Mouse (Mus musculus) liver, embryonic 12.5 days (tissue): ENCODE data around the gene Tmem62. TPM values are rescaled to one million over a fixed set of nuclear protein-coding genes. Genes with fewer than 3 reads are reported as not detected.

Experiments used
- ATAC-seq: fragments of 200-750 bp; cut with Nextera tagmentation; 2 replicates; pipeline ENCODE4 v1.8.0; 2017; ENCODE audit warnings: moderate number of reproducible peaks, mild to moderate bottlenecking, moderate library complexity
- H3K27ac ChIP-seq: fragments of 300-500 bp; sonication (generic); 2 replicates; pipeline ENCODE4 v1.5.1; 2016; ENCODE audit warnings: mild to moderate bottlenecking
- H3K27me3 ChIP-seq: fragments of 300-500 bp; sonication (generic); replicated peaks from 2 replicates; pipeline ENCODE4 v1.6.1; 2016; ENCODE audit warnings: mild to moderate bottlenecking, moderate library complexity
- H3K36me3 ChIP-seq: fragments of 300-500 bp; sonication (generic); 2 replicates; pipeline ENCODE4 v1.6.1; 2016; ENCODE audit warnings: mild to moderate bottlenecking, moderate library complexity
- H3K4me1 ChIP-seq: fragments of 300-500 bp; sonication (generic); 2 replicates; pipeline ENCODE4 v1.6.1; 2016
- H3K4me2 ChIP-seq: fragments of 300-500 bp; sonication (generic); 2 replicates; pipeline ENCODE4 v1.6.1; 2016; ENCODE audit warnings: mild to moderate bottlenecking, moderate library complexity
- H3K4me3 ChIP-seq: fragments of 300-500 bp; sonication (generic); 2 replicates; pipeline ENCODE4 v1.5.1; 2016; ENCODE audit warnings: mild to moderate bottlenecking, moderate library complexity
- H3K9ac ChIP-seq: fragments of 300-500 bp; sonication (generic); 2 replicates; pipeline ENCODE4 v1.6.1; 2016; ENCODE audit warnings: mild to moderate bottlenecking, moderate library complexity
- H3K9me3 ChIP-seq: fragments of 300-500 bp; sonication (generic); replicated peaks from 2 replicates; pipeline ENCODE4 v1.6.1; 2016; ENCODE audit warnings: mild to moderate bottlenecking, moderate library complexity
- WGBS: fragments of 180-500 bp; shearing (Covaris S2); methylation state at CpG from one replicate; pipeline ENCODE4 v1.1.7; 2016; ENCODE audit not compliant: insufficient replicate concordance; 5-methylcytosine and 5-hydroxymethylcytosine counted together
- polyA plus RNA-seq: library from polyadenylated mRNA; unstranded; fragments of >200 nt; fragmentation: Nextera tagmentation; extraction: Ambion mirVana; gene quantifications from 2 replicates; pipeline ENCODE4 v1.2.1, GENCODE M21; 2016

Gene Tmem62
- polyA plus RNA-seq, 1 experiment from 2014 or later, result 3.6 TPM

- Histone ChIP-seq H3K9me3 (no peaks in the 10 kb centered on the region), H3K27ac (no peak overlapping the region), H3K36me3 (no peaks in the 10 kb centered on the region), H3K4me2 (no peak overlapping the region), H3K9ac (no peak overlapping the region), H3K27me3 (no peaks in the 10 kb centered on the region), H3K4me1 (peaks cover 11% of the 10 kb centered on the region), H3K4me3 (no peak overlapping the region)
- no peak for ATAC-seq
- 60% methylated on average over 2 of the region's 2 CpGs for WGBS
Measured at GRCm38 (mm10) chr2:121003586-121003985, 26.8 kb downstream of the Tmem62 start.

DNA sequence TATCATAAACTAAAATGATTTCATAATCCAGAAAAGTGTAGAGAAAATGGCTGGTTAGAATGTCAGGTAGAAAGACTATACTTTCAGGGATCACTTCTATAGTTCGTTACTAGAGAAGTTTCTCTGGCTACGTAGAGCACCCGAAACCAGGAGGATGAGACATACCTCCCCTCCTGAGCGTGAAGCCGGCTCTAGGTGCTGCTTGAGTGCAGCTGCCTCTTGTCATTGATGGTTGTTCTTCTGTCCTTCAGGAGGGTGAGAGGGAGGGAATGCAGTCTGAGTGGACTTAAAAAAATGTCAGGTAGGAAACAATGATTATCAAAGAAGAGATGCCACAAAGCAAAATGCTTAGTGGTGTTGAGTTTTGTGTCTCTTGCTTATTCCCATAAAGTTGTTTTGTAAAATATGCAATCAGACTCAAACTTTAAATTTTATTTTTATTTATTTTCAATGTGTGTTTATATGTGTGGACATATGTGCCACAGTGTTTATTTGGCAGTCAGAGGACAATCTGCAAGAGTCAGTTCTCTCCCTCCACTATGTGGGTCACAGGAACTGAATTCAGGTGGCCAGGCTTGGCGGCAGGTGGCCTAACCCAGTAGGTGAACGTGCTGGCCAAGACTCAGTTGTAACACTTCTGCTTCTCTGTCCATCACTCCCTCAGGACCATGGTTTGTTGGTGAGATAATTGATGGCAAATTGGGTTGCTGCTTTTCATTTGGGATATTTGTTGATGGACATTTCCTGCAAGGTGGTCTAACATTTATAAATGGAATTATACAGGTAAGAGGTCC is 27.4 kb downstream of the Tmem62 start:
- WGBS, result 74% methylated on average over 7 of the region's 7 CpGs
- Histone ChIP-seq H3K27me3 (no peaks in the 10 kb centered on the region), H3K4me3 (no peak overlapping the region), H3K4me2 (no peak overlapping the region), H3K4me1 (peaks cover 12% of the 10 kb centered on the region), H3K9ac (no peak overlapping the region), H3K36me3 (no peaks in the 10 kb centered on the region), H3K9me3 (no peaks in the 10 kb centered on the region), H3K27ac (no peak overlapping the region)
- no peak for ATAC-seq

DNA sequence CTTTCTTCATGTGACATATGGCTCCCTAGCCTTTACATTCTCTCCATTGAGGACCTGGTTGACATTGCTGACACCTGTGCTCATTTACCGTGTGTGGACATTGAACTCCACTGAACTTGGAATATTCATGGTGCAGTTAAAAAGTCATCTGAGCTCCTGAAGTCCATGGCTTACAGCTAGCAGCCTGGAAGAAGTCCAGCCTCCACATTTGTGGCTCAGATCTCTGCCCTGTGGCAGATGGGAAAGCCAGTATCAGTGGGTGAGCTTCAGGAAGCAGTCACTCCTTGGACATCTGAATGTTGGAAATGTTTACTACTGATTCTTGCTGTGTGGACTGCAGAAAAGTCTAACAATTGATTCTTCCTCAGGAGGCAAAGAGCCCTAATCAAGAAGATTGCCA is 30.2 kb downstream of the Tmem62 start:
- Histone ChIP-seq H3K9ac (no peak overlapping the region), H3K4me2 (no peak overlapping the region), H3K4me1 (peaks cover 17% of the 10 kb centered on the region), H3K27me3 (no peaks in the 10 kb centered on the region), H3K27ac (peak overlapping the region; percentile 61), H3K9me3 (no peaks in the 10 kb centered on the region), H3K36me3 (peaks cover 21% of the 10 kb centered on the region), H3K4me3 (no peak overlapping the region)
- 69% methylated on average over 1 of the region's 1 CpGs for WGBS
- no peak for ATAC-seq

GRCm38 (mm10) chr2:121007925-121008663 is 31.3 kb downstream of the Tmem62 start, which contains the start of gene Ccndbp1:
Gene Ccndbp1, plus strand, starts transcription at chr2:121008403.
- peak; percentile 96 for ATAC-seq
- WGBS, result 2% methylated on average over 34 of the region's 34 CpGs
- peak within 1 kb of the TSS; percentile 86 for H3K4me3 ChIP-seq
- H3K9ac ChIP-seq, result peak within 1 kb of the TSS; percentile 84
- peaks cover 17% of the 10 kb centered on the region for H3K4me1 ChIP-seq
- no peaks in the 10 kb centered on the region for H3K27me3 ChIP-seq
- H3K36me3 ChIP-seq, result peaks cover 31% of the 10 kb centered on the region
- no peaks in the 10 kb centered on the region for H3K9me3 ChIP-seq
- peak within 1 kb of the TSS; percentile 84 for H3K4me2 ChIP-seq
- H3K27ac ChIP-seq, result peak within 1 kb of the TSS; percentile 89

DNA sequence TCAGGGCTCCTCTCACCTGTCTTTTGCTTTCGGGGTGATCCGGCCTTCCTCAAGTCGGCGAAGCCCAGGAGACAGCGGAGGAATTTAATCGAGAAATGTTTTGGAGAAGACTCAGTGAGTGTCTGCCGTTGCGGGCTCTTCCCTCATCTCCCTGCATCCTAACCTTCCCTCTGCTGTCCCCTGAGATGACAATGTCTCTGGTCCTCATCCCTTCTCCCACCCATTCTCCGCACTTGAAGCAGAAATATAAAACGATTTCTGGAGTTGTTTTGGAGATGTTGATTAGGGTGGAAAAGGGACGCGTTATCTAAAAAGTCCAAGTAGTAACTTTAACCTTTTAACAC is 31.8 kb downstream of the Tmem62 start:
- peak overlapping the region; percentile 84 for H3K9ac ChIP-seq
- peak overlapping the region; percentile 89 for H3K27ac ChIP-seq
- H3K36me3 ChIP-seq, result peaks cover 34% of the 10 kb centered on the region
- H3K4me3 ChIP-seq, result peak overlapping the region; percentile 86
- ATAC-seq, result peak; percentile 51
- H3K4me1 ChIP-seq, result peaks cover 17% of the 10 kb centered on the region
- no peaks in the 10 kb centered on the region for H3K27me3 ChIP-seq
- 1% methylated on average over 12 of the region's 12 CpGs for WGBS
- no peaks in the 10 kb centered on the region for H3K9me3 ChIP-seq
- peak overlapping the region; percentile 84 for H3K4me2 ChIP-seq

DNA sequence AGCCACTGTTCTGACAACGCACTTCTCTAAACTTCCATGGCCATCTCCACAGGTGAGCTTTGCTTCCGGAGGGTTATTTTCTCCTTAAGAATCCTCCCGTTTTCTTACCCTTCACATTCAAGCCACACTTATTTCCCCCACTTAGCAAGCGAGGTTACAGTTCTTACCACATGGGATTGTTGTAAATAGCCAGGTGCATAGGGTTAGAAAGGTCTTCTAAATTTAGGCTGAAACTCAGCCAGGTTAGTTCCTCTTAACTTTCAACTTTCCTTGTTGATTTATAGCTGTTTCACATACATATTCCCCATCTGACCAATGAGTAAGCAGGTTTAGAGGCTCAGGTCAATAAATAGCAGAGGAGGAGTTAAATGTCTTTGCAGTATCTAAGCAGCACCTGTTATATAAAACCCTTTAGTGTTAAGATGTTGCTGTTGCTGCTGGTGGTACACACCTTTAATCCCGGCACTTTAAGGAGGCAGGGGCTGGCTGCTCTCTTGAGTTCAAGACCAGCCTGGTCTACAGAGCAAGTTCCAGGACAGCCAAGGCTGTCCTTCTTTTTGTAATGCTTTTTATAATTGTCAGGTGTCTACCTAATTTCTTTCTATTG is 32.4 kb downstream of the Tmem62 start:
- H3K27me3 ChIP-seq, result no peaks in the 10 kb centered on the region
- WGBS, result 20% methylated on average over 5 of the region's 5 CpGs
- H3K9ac ChIP-seq, result peak overlapping the region; percentile 84
- H3K4me2 ChIP-seq, result peak overlapping the region; percentile 84
- H3K4me3 ChIP-seq, result peak overlapping the region; percentile 86
- H3K36me3 ChIP-seq, result peaks cover 38% of the 10 kb centered on the region
- peaks cover 17% of the 10 kb centered on the region for H3K4me1 ChIP-seq
- no peaks in the 10 kb centered on the region for H3K9me3 ChIP-seq
- no peak for ATAC-seq
- peak overlapping the region; percentile 89 for H3K27ac ChIP-seq

DNA sequence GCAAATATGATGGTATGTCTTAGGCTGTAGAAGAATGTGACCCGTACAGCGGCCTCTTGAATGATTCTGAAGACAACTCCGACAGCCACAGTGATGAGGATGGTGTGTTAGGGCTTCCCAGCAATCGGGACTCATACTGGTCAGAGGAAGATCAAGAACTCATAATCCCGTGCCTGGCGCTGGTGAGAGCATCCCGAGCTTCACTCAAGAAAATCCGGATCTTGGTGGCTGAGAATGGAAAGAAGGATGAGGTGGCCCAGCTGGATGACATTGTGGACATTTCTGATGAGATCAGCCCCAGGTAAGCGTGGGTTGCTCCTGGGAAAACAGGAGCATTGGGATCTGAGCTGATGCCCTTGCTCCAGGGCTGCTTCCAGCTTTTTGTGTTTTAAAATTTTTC is 35.9 kb downstream of the Tmem62 start:
- Histone ChIP-seq H3K9ac (no peak overlapping the region), H3K36me3 (peaks cover 63% of the 10 kb centered on the region), H3K4me2 (no peak overlapping the region), H3K27me3 (no peaks in the 10 kb centered on the region), H3K9me3 (no peaks in the 10 kb centered on the region), H3K4me3 (no peak overlapping the region), H3K27ac (no peak overlapping the region), H3K4me1 (peaks cover 15% of the 10 kb centered on the region)
- 89% methylated on average over 9 of the region's 9 CpGs for WGBS
- ATAC-seq, result no peak

DNA sequence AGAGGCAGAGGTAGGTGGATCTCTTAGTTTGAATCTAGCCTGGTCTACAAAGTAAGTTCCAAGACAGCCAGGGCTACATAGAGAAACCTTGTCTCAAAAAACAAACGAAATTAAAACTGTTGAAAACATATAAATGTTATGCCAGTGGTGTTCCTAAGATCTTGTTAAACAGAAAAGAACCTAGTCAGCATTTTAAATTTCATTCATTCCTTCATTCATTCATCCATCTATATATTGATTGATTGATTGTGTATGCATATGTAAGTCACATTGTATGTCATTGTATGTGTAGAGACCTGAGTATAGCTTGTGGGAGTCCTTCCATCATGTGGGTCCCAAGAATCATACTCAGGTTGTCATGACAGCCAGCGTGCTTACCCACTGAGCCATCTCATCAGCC is 38.7 kb downstream of the Tmem62 start:
- Histone ChIP-seq H3K9me3 (no peaks in the 10 kb centered on the region), H3K36me3 (peaks cover 81% of the 10 kb centered on the region), H3K9ac (no peak overlapping the region), H3K27ac (no peak overlapping the region), H3K4me2 (no peak overlapping the region), H3K4me3 (no peak overlapping the region), H3K27me3 (no peaks in the 10 kb centered on the region), H3K4me1 (no peaks in the 10 kb centered on the region)
- WGBS, result 75% methylated on average over 2 of the region's 2 CpGs
- ATAC-seq, result no peak

DNA sequence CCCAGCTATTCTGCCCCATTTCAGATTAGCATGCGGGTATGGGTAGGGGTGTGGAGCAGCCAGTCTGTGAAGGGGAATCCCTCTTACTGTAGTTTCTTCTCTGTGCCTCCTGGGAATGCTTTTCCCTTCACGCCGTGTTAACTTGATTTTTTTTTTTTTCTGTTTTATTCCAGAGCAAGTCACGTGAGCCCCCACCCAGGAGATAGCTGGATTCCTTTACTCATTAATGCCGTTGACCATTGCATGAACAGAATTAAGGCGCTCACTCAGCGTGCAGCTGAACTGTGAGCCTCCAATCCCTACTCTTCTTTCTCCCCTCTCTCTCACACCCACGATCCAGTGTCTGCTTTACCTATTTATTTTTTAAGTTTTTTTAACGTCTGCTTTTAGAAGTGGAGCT is 39.4 kb downstream of the Tmem62 start:
- Histone ChIP-seq H3K27ac (no peak overlapping the region), H3K9ac (no peak overlapping the region), H3K4me1 (no peaks in the 10 kb centered on the region), H3K27me3 (no peaks in the 10 kb centered on the region), H3K4me2 (no peak overlapping the region), H3K9me3 (no peaks in the 10 kb centered on the region), H3K36me3 (peaks cover 82% of the 10 kb centered on the region), H3K4me3 (no peak overlapping the region)
- ATAC-seq, result no peak
- 82% methylated on average over 9 of the region's 9 CpGs for WGBS

DNA sequence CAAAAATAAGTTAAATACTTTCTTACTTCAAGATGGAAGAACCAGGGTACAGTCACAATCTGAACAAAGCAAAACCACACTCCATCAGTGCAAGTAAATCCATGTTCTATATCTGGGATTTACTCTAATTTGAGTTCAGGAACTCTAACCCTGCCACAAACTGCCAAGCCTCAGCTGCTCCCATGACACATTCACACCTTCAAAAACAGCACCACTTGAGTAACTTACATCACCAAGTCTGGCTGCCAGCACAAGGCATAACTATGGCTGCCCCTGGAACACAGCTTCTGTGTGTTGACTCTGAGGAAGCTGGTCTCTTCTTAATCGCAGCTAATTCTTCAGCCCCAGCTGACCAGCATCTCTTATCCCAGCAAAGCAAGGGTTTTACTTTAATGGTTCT is 40.3 kb downstream of the Tmem62 start:
- H3K4me3 ChIP-seq, result no peak overlapping the region
- H3K36me3 ChIP-seq, result peaks cover 83% of the 10 kb centered on the region
- H3K27me3 ChIP-seq, result no peaks in the 10 kb centered on the region
- H3K4me1 ChIP-seq, result no peaks in the 10 kb centered on the region
- H3K27ac ChIP-seq, result no peak overlapping the region
- no peaks in the 10 kb centered on the region for H3K9me3 ChIP-seq
- H3K9ac ChIP-seq, result no peak overlapping the region
- 83% methylated on average over 1 of the region's 1 CpGs for WGBS
- H3K4me2 ChIP-seq, result no peak overlapping the region
- no peak for ATAC-seq

DNA sequence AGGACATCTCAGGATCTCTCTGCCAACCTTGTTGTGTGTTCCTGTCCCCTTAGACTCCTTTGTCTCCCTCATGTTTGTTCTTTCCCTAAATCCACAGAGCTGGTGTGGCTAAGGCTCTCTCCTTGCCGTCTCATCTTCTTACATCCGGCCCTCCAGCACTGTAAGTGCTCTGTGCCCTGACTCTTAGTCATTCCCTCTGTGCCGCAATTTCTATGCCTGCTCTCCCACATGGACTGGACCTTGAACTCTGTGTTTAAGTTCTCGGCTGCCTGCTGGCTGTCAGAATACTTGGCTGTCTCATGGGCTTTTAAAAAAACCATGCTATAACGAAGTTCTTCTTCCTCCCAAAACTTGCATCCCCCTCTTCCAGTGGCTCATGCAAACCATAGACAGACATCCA is 46.1 kb downstream of the Tmem62 start:
- Histone ChIP-seq H3K9ac (no peak overlapping the region), H3K4me3 (no peak overlapping the region), H3K27me3 (no peaks in the 10 kb centered on the region), H3K4me1 (peaks cover 6% of the 10 kb centered on the region; the same call in 1 of the 2 replicates), H3K27ac (no peak overlapping the region), H3K36me3 (peaks cover 97% of the 10 kb centered on the region), H3K9me3 (no peaks in the 10 kb centered on the region), H3K4me2 (no peak overlapping the region)
- ATAC-seq, result no peak
- 71% methylated on average over 5 of the region's 5 CpGs for WGBS

- peaks cover 50% of the 10 kb centered on the region for H3K4me1 ChIP-seq
- peak within 1 kb of the TSS; percentile 99 for H3K27ac ChIP-seq
- H3K4me3 ChIP-seq, result peak within 1 kb of the TSS; percentile 74
- peak within 1 kb of the TSS; percentile 80 for H3K4me2 ChIP-seq
- 10% methylated on average over 5 of the region's 5 CpGs for WGBS
- H3K9me3 ChIP-seq, result no peaks in the 10 kb centered on the region
- H3K36me3 ChIP-seq, result peaks cover 35% of the 10 kb centered on the region
- peak within 1 kb of the TSS; percentile 81 for H3K9ac ChIP-seq
- H3K27me3 ChIP-seq, result no peaks in the 10 kb centered on the region
- peak; percentile 99 for ATAC-seq
Measured at GRCm38 (mm10) chr2:121036733-121037341, 60.0 kb downstream of the Tmem62 start, which contains the start of gene Epb42. Gene Epb42, minus strand, starts transcription at chr2:121037072.
